Mouse (Mus musculus) CH12.LX (cell line): ENCODE data around the gene Nacc2. TPM values are rescaled to one million over a fixed set of nuclear protein-coding genes. Genes with fewer than 3 reads are reported as not detected.

Source experiments
- DNase-seq: peaks from one replicate; pipeline ENCODE4 v3.0.0-alpha.2; 2013; ENCODE audit errors: extremely low read depth
- H3K27ac ChIP-seq: 2 replicates; pipeline ENCODE4 v1.5.1; 2012; ENCODE audit warnings: low read depth, mild to moderate bottlenecking, control low read depth, moderate library complexity; ENCODE audit not compliant: insufficient read depth
- H3K27me3 ChIP-seq: replicated peaks from 2 replicates; pipeline ENCODE3; 2012; ENCODE audit warnings: inconsistent platforms
- H3K36me3 ChIP-seq, 2 experiments: replicated peaks in 1 of 2; 2 replicates each; pipeline versions ENCODE3 to v1.6.1; 2012; ENCODE audit warnings: inconsistent platforms in 1 of 2, low read length in 1 of 2, mild to moderate bottlenecking in 1 of 2, mixed read lengths in 1 of 2, moderate library complexity in 1 of 2; ENCODE audit not compliant: control insufficient read depth in 1 of 2, insufficient read depth in 1 of 2
- H3K4me1 ChIP-seq, 2 experiments: 2 replicates each; pipeline ENCODE4 v1.6.1; 2012; ENCODE audit warnings: inconsistent platforms in 1 of 2, moderate library complexity in 1 of 2; ENCODE audit not compliant: insufficient read depth in 2 of 2, control insufficient read depth in 1 of 2
- H3K4me2 ChIP-seq: 2 replicates; pipeline ENCODE4 v1.6.1; 2012; ENCODE audit warnings: low read depth, mild to moderate bottlenecking, control low read depth; ENCODE audit not compliant: poor library complexity, insufficient read depth, severe bottlenecking
- H3K4me3 ChIP-seq, 3 experiments: fragments of 150-350 bp in 1 of 3; sonication (generic) in 1 of 3; replicated peaks in 1 of 3; 2 replicates each; pipeline versions ENCODE3 to v1.5.1; 2011 to 2012; ENCODE audit warnings: low read depth in 2 of 3, low read length in 2 of 3, mild to moderate bottlenecking in 2 of 3, moderate library complexity in 2 of 3, control low read depth in 1 of 3, improper control_type of control experiment in 1 of 3, inconsistent platforms in 1 of 3, mixed read lengths in 1 of 3; ENCODE audit not compliant: poor library complexity in 1 of 3
- H3K79me2 ChIP-seq: replicated peaks from 2 replicates; pipeline ENCODE4 v1.6.1; 2012; ENCODE audit warnings: mild to moderate bottlenecking, moderate library complexity; ENCODE audit not compliant: control insufficient read depth, poor library complexity, insufficient read depth, severe bottlenecking; ENCODE audit errors: extremely low read depth
- H3K9ac ChIP-seq: 2 replicates; pipeline ENCODE4 v1.6.1; 2012; ENCODE audit warnings: low read depth, mild to moderate bottlenecking, control low read depth, moderate library complexity; ENCODE audit not compliant: insufficient read depth
- H3K9me3 ChIP-seq: replicated peaks from 2 replicates; pipeline ENCODE3; 2012; ENCODE audit warnings: low read length, inconsistent platforms, mixed read lengths
- BHLHE40 ChIP-seq: IDR thresholded peaks from 2 replicates; pipeline ENCODE4 v1.6.1; 2011; ENCODE audit warnings: mild to moderate bottlenecking, low read depth, low read length, improper control_type of control experiment
- CHD2 ChIP-seq: IDR thresholded peaks from 2 replicates; pipeline ENCODE4 v1.6.1; 2011; ENCODE audit warnings: low read length, improper control_type of control experiment
- CTCF ChIP-seq, 2 experiments: IDR thresholded peaks in 1 of 2; conservative IDR thresholded peaks in 1 of 2; 2 replicates each; pipeline ENCODE4 v1.5.1; 2011 to 2012; ENCODE audit warnings: low read depth in 2 of 2, low read length in 2 of 2, improper control_type of control experiment in 1 of 2, inconsistent platforms in 1 of 2, mild to moderate bottlenecking in 1 of 2, moderate library complexity in 1 of 2
- E2F4 ChIP-seq: IDR thresholded peaks from 2 replicates; pipeline ENCODE4 v1.6.1; 2011; ENCODE audit warnings: low read depth, low read length, improper control_type of control experiment; ENCODE audit not compliant: insufficient replicate concordance
- EP300 ChIP-seq: IDR thresholded peaks from 2 replicates; pipeline ENCODE4 v1.6.1; 2011; ENCODE audit warnings: low read length, improper control_type of control experiment
- ETS1 ChIP-seq: conservative IDR thresholded peaks from 2 replicates; pipeline ENCODE4 v1.6.1; 2012; ENCODE audit warnings: low read depth, mild to moderate bottlenecking, inconsistent platforms, low read length, improper control_type of control experiment, moderate library complexity
- GABPA ChIP-seq: IDR thresholded peaks from 2 replicates; pipeline ENCODE4 v1.6.1; 2012; ENCODE audit warnings: low read depth, low read length, improper control_type of control experiment, inconsistent platforms; ENCODE audit not compliant: insufficient replicate concordance
- HCFC1 ChIP-seq: IDR thresholded peaks from 2 replicates; pipeline ENCODE4 v1.6.1; 2012; ENCODE audit warnings: low read depth, mild to moderate bottlenecking, inconsistent platforms, low read length, improper control_type of control experiment
- JUN ChIP-seq: IDR thresholded peaks from 2 replicates; pipeline ENCODE4 v1.6.1; 2011; ENCODE audit warnings: low read depth, mild to moderate bottlenecking, low read length, improper control_type of control experiment, moderate library complexity; ENCODE audit not compliant: insufficient read depth
- JUND ChIP-seq: conservative IDR thresholded peaks from 2 replicates; pipeline ENCODE4 v1.6.1; 2011; ENCODE audit warnings: low read depth, low read length, improper control_type of control experiment
- KAT2A ChIP-seq: IDR thresholded peaks from 2 replicates; pipeline ENCODE4 v1.6.1; 2012; ENCODE audit warnings: low read length, improper control_type of control experiment, inconsistent platforms; ENCODE audit not compliant: insufficient replicate concordance
- MAFK ChIP-seq: IDR thresholded peaks from 2 replicates; pipeline ENCODE4 v1.6.1; 2011; ENCODE audit warnings: low read length, improper control_type of control experiment; ENCODE audit not compliant: insufficient replicate concordance
- MEF2A ChIP-seq: IDR thresholded peaks from 2 replicates; pipeline ENCODE4 v1.6.1; 2014; ENCODE audit warnings: low read depth, mild to moderate bottlenecking, inconsistent platforms, low read length, improper control_type of control experiment, borderline replicate concordance
- MXI1 ChIP-seq: IDR thresholded peaks from 2 replicates; pipeline ENCODE4 v1.6.1; 2011; ENCODE audit warnings: mild to moderate bottlenecking, low read depth, low read length, improper control_type of control experiment
- NELFE ChIP-seq: IDR thresholded peaks from 2 replicates; pipeline ENCODE4 v1.6.1; 2011; ENCODE audit warnings: low read depth, low read length, improper control_type of control experiment
- NRF1 ChIP-seq: IDR thresholded peaks from 2 replicates; pipeline ENCODE4 v1.6.1; 2014; ENCODE audit warnings: low read depth, mild to moderate bottlenecking, inconsistent platforms, low read length, improper control_type of control experiment, moderate library complexity
- PAX5 ChIP-seq: IDR thresholded peaks from 2 replicates; pipeline ENCODE4 v1.6.1; 2012; ENCODE audit warnings: low read length, inconsistent platforms, mixed read lengths
- POLR2A ChIP-seq: IDR thresholded peaks from 2 replicates; pipeline ENCODE4 v1.6.1; 2011; ENCODE audit warnings: low read depth, mild to moderate bottlenecking, improper control_type of control experiment, low read length
- RAD21 ChIP-seq: IDR thresholded peaks from 2 replicates; pipeline ENCODE4 v1.6.1; 2011; ENCODE audit warnings: low read depth, mild to moderate bottlenecking, low read length, improper control_type of control experiment, moderate library complexity
- RCOR1 ChIP-seq: conservative IDR thresholded peaks from 2 replicates; pipeline ENCODE4 v1.6.1; 2012; ENCODE audit warnings: low read depth, mild to moderate bottlenecking, inconsistent platforms, low read length, improper control_type of control experiment
- SIN3A ChIP-seq: IDR thresholded peaks from 2 replicates; pipeline ENCODE4 v1.6.1; 2012; ENCODE audit warnings: low read length, improper control_type of control experiment, inconsistent platforms
- SMC3 ChIP-seq: IDR thresholded peaks from 2 replicates; pipeline ENCODE4 v1.6.1; 2011; ENCODE audit warnings: low read depth, low read length, improper control_type of control experiment
- TCF12 ChIP-seq: IDR thresholded peaks from 2 replicates; pipeline ENCODE4 v1.6.1; 2014; ENCODE audit warnings: low read depth, mild to moderate bottlenecking, inconsistent platforms, low read length, improper control_type of control experiment
- USF1 ChIP-seq: IDR thresholded peaks from 2 replicates; pipeline ENCODE4 v1.6.1; 2014; ENCODE audit warnings: low read depth, mild to moderate bottlenecking, inconsistent platforms, low read length, improper control_type of control experiment
- USF2 ChIP-seq: conservative IDR thresholded peaks from 2 replicates; pipeline ENCODE4 v1.6.1; 2011; ENCODE audit warnings: low read depth, low read length, improper control_type of control experiment
- ZKSCAN1 ChIP-seq: IDR thresholded peaks from 2 replicates; pipeline ENCODE4 v1.6.1; 2012; ENCODE audit warnings: low read depth, inconsistent platforms, low read length, improper control_type of control experiment, borderline replicate concordance
- ZMIZ1 ChIP-seq: IDR thresholded peaks from 2 replicates; pipeline ENCODE4 v1.6.1; 2012; ENCODE audit warnings: low read depth, mild to moderate bottlenecking, inconsistent platforms, low read length, improper control_type of control experiment
- dilution Hi-C: fragments of 300-500 bp; cut with MboI; formaldehyde crosslinking; loops from 2 replicates; pipeline ENCODE4 v1.14.3; 2020; ENCODE audit warnings: low sequenced_read_pairs; ENCODE audit not compliant: extremely low pct_unique_long_range_greater_than_20kb, extremely low pct_ligation_motif_present
- in situ Hi-C: fragments of 300-500 bp; cut with MboI; formaldehyde crosslinking; loops from 3 replicates; pipeline ENCODE4 v1.14.3; 2019; ENCODE audit warnings: low sequenced_read_pairs, low pct_ligation_motif_present, low pct_unique_long_range_greater_than_20kb, mixed read lengths
- polyA plus RNA-seq: library from polyadenylated mRNA; unstranded; fragments of >175 nt; gene quantifications from 2 replicates; pipeline ENCODE4 v1.2.1, GENCODE M21; 2012; ENCODE audit warnings: low read depth; ENCODE audit not compliant: insufficient read length
- total RNA-seq, 2 experiments: library from RNA; depleted of rRNA; stranded (reverse); fragments of 300-350 nt in 1 of 2; fragments of >200 nt in 1 of 2; gene quantifications; 2 replicates each; pipeline ENCODE4 v1.2.3; 2012 to 2014

Nacc2 gene
- total and polyA plus RNA-seq, 3 experiments = 0.59 to 2.3 (median 1.1) TPM

DNA sequence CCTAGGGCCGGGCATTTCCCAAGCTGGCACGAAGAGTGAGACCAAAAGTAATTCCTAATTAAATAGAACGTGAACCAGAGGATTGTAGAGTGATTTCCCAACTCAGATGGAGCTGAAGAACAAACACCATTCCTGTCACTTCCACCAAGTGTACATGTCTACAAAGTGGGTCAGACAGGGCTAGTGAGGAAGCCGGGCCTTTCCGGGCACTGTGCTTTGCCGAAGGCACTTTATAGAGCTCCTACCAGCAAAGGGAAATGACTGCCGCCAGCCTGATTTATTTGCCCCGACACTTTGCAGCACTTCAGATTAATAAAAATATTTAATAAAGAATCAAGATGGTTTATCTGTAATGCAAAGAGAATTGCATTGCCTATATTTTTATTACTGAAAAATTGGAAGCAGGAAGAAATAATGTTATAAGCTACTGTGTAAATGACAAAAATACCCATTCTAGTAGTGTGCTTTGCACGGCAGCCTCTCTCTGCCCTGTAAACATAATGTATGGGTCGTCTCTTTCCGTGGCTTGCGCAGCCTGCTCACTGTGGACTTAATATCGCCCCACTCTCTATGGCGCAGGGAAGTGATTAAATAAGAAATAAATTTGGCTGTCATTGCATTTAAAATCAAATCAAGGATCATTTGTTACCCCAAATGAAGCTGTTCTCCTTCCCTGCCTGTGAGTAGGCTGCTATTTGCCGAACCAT, 88.5 kb downstream of the Nacc2 start:
- dilution Hi-C loops = no loop called here
- H3K79me2 ChIP-seq = no peaks in the 10 kb centered on the region
- no peak for DNase-seq
- no peak overlapping the region for H3K4me2 ChIP-seq
- in situ Hi-C loops = loop anchor here (25.0 kb wide), 1 partner anchor 253 kb away; the partner anchor contains the start of gene Ccdc187
- no peak overlapping the region for H3K4me3 ChIP-seq
- H3K36me3 ChIP-seq = no peaks in the 10 kb centered on the region
- peaks cover 89% of the 10 kb centered on the region for H3K27me3 ChIP-seq
- H3K9ac ChIP-seq = no peak overlapping the region
- no peaks in the 10 kb centered on the region for H3K9me3 ChIP-seq
- no peaks in the 10 kb centered on the region for H3K4me1 ChIP-seq
- no peak for TF ChIP-seq E2F4
- TF ChIP-seq ZMIZ1 = no peak
- H3K27ac ChIP-seq = no peak overlapping the region

DNA sequence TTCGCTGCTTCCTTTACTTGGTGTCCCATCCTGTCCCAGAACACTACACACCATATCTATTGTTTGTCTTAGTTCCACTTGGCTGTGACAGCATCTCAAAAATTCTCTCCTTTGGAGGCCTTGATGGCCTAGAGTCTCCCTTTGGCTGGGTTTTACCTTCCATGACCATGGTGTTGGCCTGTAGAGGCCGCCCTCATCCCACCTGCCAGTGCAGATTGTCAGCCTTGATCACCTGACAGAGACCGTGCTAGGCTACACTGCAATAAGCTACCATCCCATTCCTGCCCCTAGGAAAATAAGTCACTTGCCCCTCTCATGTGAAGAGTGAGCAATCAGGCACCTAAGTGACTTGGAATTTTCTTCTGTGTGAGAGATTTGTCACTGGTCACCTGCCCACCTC, 92.7 kb downstream of the Nacc2 start:
- Histone ChIP-seq H3K36me3 (no peaks in the 10 kb centered on the region), H3K79me2 (no peaks in the 10 kb centered on the region), H3K4me3 (no peak overlapping the region), H3K27ac (no peak overlapping the region)
- TF ChIP-seq HCFC1 (no peak), BHLHE40 (peak; percentile 52; the same call in 1 of the 2 replicates), NRF1 (no peak), E2F4 (no peak), SMC3 (peak; percentile 59), POLR2A (no peak), USF2 (no peak), MXI1 (no peak), CTCF (conservative IDR thresholded peaks at IDR 0.05 in 1 of 2, IDR thresholded peaks at IDR 0.05 in 1 of 2; ENCODE audit: low read depth in 2 of 2, low read length in 2 of 2) (peak in 1 of 2 experiments; percentile 72; a peak in 2 of 4 replicates), SIN3A (no peak), RCOR1 (no peak), JUND (no peak), JUN (no peak), CHD2 (no peak), GABPA (no peak), USF1 (peak; percentile 25; the same call in 1 of the 2 replicates), NELFE (no peak), KAT2A (no peak), EP300 (no peak), ZMIZ1 (no peak), TCF12 (no peak), MAFK (no peak), RAD21 (peak; percentile 76), MEF2A (no peak), ZKSCAN1 (no peak), PAX5 (no peak), ETS1 (no peak)
- TF ChIP-seq, all 38 proteins: peak for 5
- no peak overlapping the region for H3K9ac ChIP-seq
- dilution Hi-C loops = no loop called here
- peaks cover 81% of the 10 kb centered on the region for H3K27me3 ChIP-seq
- no peak overlapping the region for H3K4me2 ChIP-seq
- in situ Hi-C loops = loop anchor here (25.0 kb wide), 1 partner anchor 257 kb away; the partner anchor contains the start of gene Ccdc187
- H3K4me1 ChIP-seq = no peaks in the 10 kb centered on the region
- DNase-seq = no peak
- no peaks in the 10 kb centered on the region for H3K9me3 ChIP-seq
